ENCODE assay signal across 10 mouse cellular contexts in genomic region chr14:27621576-27621975, GRCm38 (mm10). TPM values are rescaled to one million over a fixed set of nuclear protein-coding genes. Genes with fewer than 3 reads are reported as not detected.
A peak's percentile ranks its signal among the peaks of the same experiment; 100 is the strongest.
DNase-seq lines count a peak whose midpoint lies in the region; ATAC-seq and TF ChIP-seq lines count a peak whose summit lies in the region.
"Had no signal": no experiment of that assay in that cellular context is flagged by ENCODE, and none has a peak within 500 bp of the region (broad histone marks: within the 10 kb centered on the region; RNA-seq: fewer than 3 reads in every experiment).

No protein-coding gene starts in this region.

- 44% methylated on average over 8 of the region's 8 CpGs for WGBS in kidney, postnatal 0 days
- 44% methylated on average over 8 of the region's 8 CpGs for WGBS in forebrain, postnatal 0 days
- WGBS in midbrain, embryonic 16.5 days: 45% methylated on average over 8 of the region's 8 CpGs

- no peaks in the 10 kb centered on the region for H3K36me3 ChIP-seq in kidney, postnatal 0 days (ENCODE audit: insufficient read depth, low read length)
- no peaks in the 10 kb centered on the region for H3K36me3 ChIP-seq in forebrain, postnatal 0 days (ENCODE audit: insufficient read depth)
- no peaks in the 10 kb centered on the region for H3K36me3 ChIP-seq in midbrain, embryonic 16.5 days (ENCODE audit: control insufficient read depth, insufficient read depth, low read length)

- H3K4me3 ChIP-seq in kidney, postnatal 0 days (replicated peaks; ENCODE audit: low read depth, low read length): no peak overlapping the region
- peak overlapping the region; percentile 74 for H3K4me3 ChIP-seq in forebrain, postnatal 0 days (ENCODE audit: low read depth, low read length)
- peak overlapping the region; percentile 74 for H3K4me3 ChIP-seq in midbrain, embryonic 16.5 days (ENCODE audit: low read depth, low read length)
- H3K4me3 ChIP-seq: myocyte had no signal

- H3K9ac ChIP-seq in kidney, postnatal 0 days (ENCODE audit: low read depth, low read length): no peak overlapping the region
- H3K9ac ChIP-seq in forebrain, postnatal 0 days: no peak overlapping the region; the same call in 1 of the 2 replicates
- no peak overlapping the region for H3K9ac ChIP-seq in midbrain, embryonic 16.5 days (ENCODE audit: low read depth, low read length)
- H3K9ac ChIP-seq: liver, embryonic 14.5 days had no signal

- no peak for TF ChIP-seq CTCF in kidney, postnatal 0 days (IDR thresholded peaks at IDR 0.05; ENCODE audit: low read depth)
- no peak for TF ChIP-seq CTCF in forebrain, postnatal 0 days (IDR thresholded peaks at IDR 0.05; ENCODE audit: low read depth)

- H3K4me1 ChIP-seq in kidney, postnatal 0 days (replicated peaks; ENCODE audit: insufficient read depth, low read length): 0 out of 2 replicates have a peak, but pooled peaks cover 5% of the 10 kb centered on the region
- H3K4me1 ChIP-seq in forebrain, postnatal 0 days (ENCODE audit: insufficient read depth): peaks cover 12% of the 10 kb centered on the region; the same call in 1 of the 2 replicates
- peaks cover 18% of the 10 kb centered on the region for H3K4me1 ChIP-seq in midbrain, embryonic 16.5 days (ENCODE audit: control insufficient read depth, insufficient read depth, low read length)

- peak; percentile 19 for DNase-seq in cerebellum, adult 11 months
- DNase-seq in cerebellum, adult 8-10 months: no peak
- no peak for DNase-seq in kidney, postnatal 0 days (ENCODE audit: low spot score)
- no peak for DNase-seq in kidney, postnatal 36 days
- peak; percentile 2 for DNase-seq in forebrain, postnatal 0 days
- DNase-seq in adrenal gland, postnatal 14 days: no peak
- DNase-seq in gastrocnemius, postnatal 10 days: no peak

- no peaks in the 10 kb centered on the region for H3K27me3 ChIP-seq in kidney, postnatal 0 days (ENCODE audit: insufficient read depth, low read length)
- H3K27me3 ChIP-seq in forebrain, postnatal 0 days (ENCODE audit: insufficient read depth, low read length): no peaks in the 10 kb centered on the region
- no peaks in the 10 kb centered on the region for H3K27me3 ChIP-seq in midbrain, embryonic 16.5 days (ENCODE audit: control insufficient read depth, insufficient read depth, low read depth, low read length)

- H3K9me3 ChIP-seq in kidney, postnatal 0 days (replicated peaks; ENCODE audit: low read length): no peaks in the 10 kb centered on the region
- no peaks in the 10 kb centered on the region for H3K9me3 ChIP-seq in forebrain, postnatal 0 days (ENCODE audit: low read length)
- H3K9me3 ChIP-seq in midbrain, embryonic 16.5 days (replicated peaks; ENCODE audit: control insufficient read depth, low read length, poor library complexity, severe bottlenecking): no peaks in the 10 kb centered on the region

- ATAC-seq in kidney, postnatal 0 days (replicated peaks; ENCODE audit: low FRiP score, low read depth): no peak
- no peak for ATAC-seq in forebrain, postnatal 0 days
- ATAC-seq in midbrain, embryonic 16.5 days: no peak

- H3K4me2 ChIP-seq in kidney, postnatal 0 days (ENCODE audit: low read length): peak overlapping the region; percentile 97; the same call in 1 of the 2 replicates
- H3K4me2 ChIP-seq in forebrain, postnatal 0 days (ENCODE audit: low read depth): peak overlapping the region; percentile 68
- peak overlapping the region; percentile 69 for H3K4me2 ChIP-seq in midbrain, embryonic 16.5 days (ENCODE audit: low read length)

- no peak overlapping the region for H3K27ac ChIP-seq in kidney, postnatal 0 days
- peak overlapping the region; percentile 88; the same call in 1 of the 2 replicates for H3K27ac ChIP-seq in forebrain, postnatal 0 days (ENCODE audit: low read depth, low read length)
- H3K27ac ChIP-seq in midbrain, embryonic 16.5 days (ENCODE audit: low read length): peak overlapping the region; percentile 91; the same call in 1 of the 2 replicates
- H3K27ac ChIP-seq: liver, embryonic 14.5 days had no signal

RNA-seq across cellular contexts. Expression of gene Erc2, which starts 0.7 kb away (rescaled TPM):
- 5.4 and 6.8 TPM in 2 replicates for polyA plus RNA-seq in kidney, postnatal 0 days (2015; fragmentation: Nextera tagmentation; extraction: Ambion mirVana)
- total RNA-seq in forebrain, postnatal 0 days (2014; rRNA removed): 96.2 and 117 TPM in 2 replicates
- polyA plus RNA-seq in forebrain, postnatal 0 days (2015; fragmentation: Nextera tagmentation; extraction: Ambion mirVana): 68.8 and 106 TPM in 2 replicates
- polyA plus RNA-seq in midbrain, embryonic 16.5 days (2015; fragmentation: Nextera tagmentation; extraction: Ambion mirVana): 94.2 and 110 TPM in 2 replicates
- 6.4 and 6.5 TPM in 2 replicates for total RNA-seq in adrenal gland, postnatal 14 days (2021)
- total RNA-seq in gastrocnemius, postnatal 10 days (2021): 1 to 10 TPM; 1.4 to 1.5 TPM

Comparison
In these comparisons a context has a peak if more than half of its experiments do, and no peak if none do; other contexts are left out.
1. DNase-seq: peak in cerebellum, adult 11 months (single experiment) and forebrain, postnatal 0 days (single experiment); none in cerebellum, adult 8-10 months (single experiment), kidney, postnatal 0 days (single experiment), kidney, postnatal 36 days (0 of 2), adrenal gland, postnatal 14 days (single experiment) and gastrocnemius, postnatal 10 days (single experiment).
2. RNA of gene Erc2, which starts 0.7 kb away (total RNA-seq): 96.2 to 117 TPM in forebrain, postnatal 0 days; 6.4 to 6.5 TPM in adrenal gland, postnatal 14 days and 1.4 to 1.5 TPM in gastrocnemius, postnatal 10 days; every median in the first group is over 10 times any median in the second.
3. Peak in every context shown above with its lines, with median percentiles within 50 percentile points of each other: H3K4me2 ChIP-seq.